ENCODE assay signal across 11 mouse cellular contexts in genomic region chr4:93352930-93353329, GRCm38 (mm10). TPM values are rescaled to one million over a fixed set of nuclear protein-coding genes. Genes with fewer than 3 reads are reported as not detected.
DNase-seq lines count a peak whose midpoint lies in the region; ATAC-seq and TF ChIP-seq lines count a peak whose summit lies in the region.
"Had no signal": no experiment of that assay in that cellular context is flagged by ENCODE, and none has a peak within 500 bp of the region (broad histone marks: within the 10 kb centered on the region; RNA-seq: fewer than 3 reads in every experiment).

No protein-coding gene starts in this region.

- no peak overlapping the region for H3K9ac ChIP-seq in lung, embryonic 14.5 days
- H3K9ac ChIP-seq: limb, embryonic 15.5 days had no signal

- DNase-seq in gastrocnemius, adult 18-20 months (ENCODE audit: low spot score), result peak; percentile 6
- no peak for DNase-seq in gastrocnemius, postnatal 25 days
- DNase-seq in lung, embryonic 14.5 days, result peak; percentile 39
- no peak for DNase-seq in lung, adult 18-20 months
- peak; percentile 44 for DNase-seq in brain, embryonic 14.5 days (ENCODE audit: low read depth)
- DNase-seq in splenic B cell, adult 2 months (ENCODE audit: low read depth, low spot score), result peak; percentile 3
- DNase-seq in ovary, postnatal 10 days (ENCODE audit: low spot score), result no peak
- DNase-seq: cerebellum, adult 9-10 months; heart, postnatal 14 days; thymus, postnatal 25 days had no signal

- H3K27ac ChIP-seq in lung, embryonic 14.5 days (ENCODE audit: low read depth), result no peak overlapping the region
- H3K27ac ChIP-seq: limb, embryonic 15.5 days had no signal

- no peak overlapping the region for H3K4me2 ChIP-seq in lung, embryonic 14.5 days
- H3K4me2 ChIP-seq: limb, embryonic 15.5 days had no signal

- 0 out of 2 replicates have a peak, but pooled peaks have one; percentile 18 for TF ChIP-seq CTCF in lung, embryonic 14.5 days (IDR thresholded peaks at IDR 0.05; ENCODE audit: low read depth)
- peak; percentile 33; the same call in 1 of the 2 replicates for TF ChIP-seq CTCF in brain, embryonic 14.5 days (IDR thresholded peaks at IDR 0.05; ENCODE audit: borderline replicate concordance, extremely low read depth, insufficient read depth, insufficient read length)

- no peak for ATAC-seq in lung, embryonic 14.5 days (ENCODE audit: insufficient read depth)

- no peak for TF ChIP-seq POLR2A in brain, embryonic 14.5 days (IDR thresholded peaks at IDR 0.05; ENCODE audit: borderline replicate concordance, extremely low read depth, insufficient read depth, insufficient read length, poor library complexity, severe bottlenecking)

- H3K4me3 ChIP-seq in lung, embryonic 14.5 days (ENCODE audit: low read depth, low read length), result no peak overlapping the region
- H3K4me3 ChIP-seq: limb, embryonic 15.5 days had no signal

- no peaks in the 10 kb centered on the region for H3K27me3 ChIP-seq in lung, embryonic 14.5 days (ENCODE audit: insufficient read depth, low read length)
- no peaks in the 10 kb centered on the region for H3K27me3 ChIP-seq in splenic B cell, adult 2 months (ENCODE audit: control insufficient read depth, insufficient read depth, low read length, poor library complexity, severe bottlenecking)
- H3K27me3 ChIP-seq: limb, embryonic 15.5 days had no signal

- no peaks in the 10 kb centered on the region for H3K36me3 ChIP-seq in lung, embryonic 14.5 days (ENCODE audit: insufficient read depth)
- H3K36me3 ChIP-seq in splenic B cell, adult 2 months (ENCODE audit: control insufficient read depth, insufficient read depth, low read length, poor library complexity, severe bottlenecking), result no peaks in the 10 kb centered on the region
- H3K36me3 ChIP-seq: limb, embryonic 15.5 days had no signal

- H3K9me3 ChIP-seq in lung, embryonic 14.5 days (ENCODE audit: low read depth, low read length), result no peaks in the 10 kb centered on the region
- H3K9me3 ChIP-seq: limb, embryonic 15.5 days had no signal

- H3K4me1 ChIP-seq in lung, embryonic 14.5 days (ENCODE audit: insufficient read depth), result no peaks in the 10 kb centered on the region
- H3K4me1 ChIP-seq: limb, embryonic 15.5 days had no signal

- WGBS in lung, embryonic 14.5 days, result 61% methylated on average over 2 of the region's 2 CpGs

RNA-seq across cellular contexts. Expression of gene Tusc1, which starts 17.6 kb away (rescaled TPM):
- total RNA-seq in gastrocnemius, adult 18-20 months (2021), result 1 to 10 TPM; 1.1 to 1.4 TPM
- 1 to 10 TPM; 2.0 to 2.6 TPM for total RNA-seq in gastrocnemius, postnatal 25 days (2021)
- polyA plus RNA-seq in lung, embryonic 14.5 days (2014; fragmentation: Nextera tagmentation; extraction: Ambion mirVana), result 6.8 and 7.7 TPM in 2 replicates
- polyA plus RNA-seq in brain, embryonic 14.5 days (2012; rRNA removed), result 16.2 and 17.1 TPM in 2 replicates

Comparison
In these comparisons a context has a peak if more than half of its experiments do, and no peak if none do; other contexts are left out.
1. DNase-seq: peak in gastrocnemius, adult 18-20 months (single experiment), lung, embryonic 14.5 days (single experiment), brain, embryonic 14.5 days (single experiment) and splenic B cell, adult 2 months (single experiment); none in gastrocnemius, postnatal 25 days (single experiment), lung, adult 18-20 months (0 of 2) and ovary, postnatal 10 days (single experiment).